Mouse (Mus musculus) small intestine, adult 2 months (tissue): ENCODE results near the gene Pcsk1n.

Source experiments
- CTCF ChIP-seq: fragments of 200-500 bp; IDR thresholded peaks from 2 replicates; pipeline ENCODE4 v1.5.1; 2012; ENCODE audit warnings: low read depth, mild to moderate bottlenecking, control low read depth, inconsistent platforms, low read length, moderate library complexity, mixed read lengths; ENCODE audit not compliant: insufficient replicate concordance, insufficient read length; ENCODE audit errors: extremely low read depth
- POLR2A ChIP-seq: fragments of 200-500 bp; IDR thresholded peaks from 2 replicates; pipeline ENCODE4 v1.6.1; 2012; ENCODE audit warnings: low read depth, mild to moderate bottlenecking, control low read depth, inconsistent platforms, low read length, moderate library complexity

DNA sequence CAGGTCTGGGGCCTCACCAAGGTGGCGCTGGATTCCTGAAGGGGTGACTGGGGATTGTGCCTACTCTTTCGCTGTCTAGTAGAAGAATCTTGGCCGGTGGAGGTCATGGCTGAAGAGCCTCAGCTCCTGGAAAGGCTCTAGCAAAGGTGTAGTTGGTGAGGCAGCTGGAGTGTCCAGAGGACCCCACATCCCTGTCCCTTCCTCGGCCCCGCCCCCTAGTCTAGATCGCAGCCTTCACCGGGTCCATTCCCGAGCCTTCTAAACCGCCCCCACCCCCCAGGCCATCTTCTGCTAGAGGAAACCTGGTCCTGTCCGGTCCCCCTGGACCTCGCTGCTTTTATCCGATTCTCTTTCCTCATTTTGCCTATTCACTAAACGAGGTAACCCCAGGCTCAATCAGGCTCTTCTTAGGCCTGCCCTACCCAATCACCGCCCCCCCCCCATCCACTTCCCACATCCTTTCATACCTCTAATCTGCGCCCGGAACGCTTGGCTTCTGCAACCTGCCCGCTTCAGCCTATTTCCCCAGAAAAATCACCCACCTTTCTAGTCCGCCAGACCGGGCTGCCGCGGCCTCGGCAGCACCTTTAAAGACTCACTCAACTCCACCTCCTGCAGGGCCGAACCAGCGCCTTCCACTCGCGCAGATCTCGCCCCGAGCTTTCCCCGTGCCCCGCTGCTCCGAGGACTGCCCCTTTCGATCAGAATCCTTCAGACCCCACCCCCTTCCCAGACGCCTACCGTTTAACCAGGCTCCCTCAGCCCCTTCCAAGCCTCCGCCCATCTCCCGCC, 27.7 kb downstream of the Pcsk1n start, which contains the start of gene Hdac6:
- no peak for TF ChIP-seq POLR2A
- TF ChIP-seq CTCF, result no peak
